In the genomic region with DNA sequence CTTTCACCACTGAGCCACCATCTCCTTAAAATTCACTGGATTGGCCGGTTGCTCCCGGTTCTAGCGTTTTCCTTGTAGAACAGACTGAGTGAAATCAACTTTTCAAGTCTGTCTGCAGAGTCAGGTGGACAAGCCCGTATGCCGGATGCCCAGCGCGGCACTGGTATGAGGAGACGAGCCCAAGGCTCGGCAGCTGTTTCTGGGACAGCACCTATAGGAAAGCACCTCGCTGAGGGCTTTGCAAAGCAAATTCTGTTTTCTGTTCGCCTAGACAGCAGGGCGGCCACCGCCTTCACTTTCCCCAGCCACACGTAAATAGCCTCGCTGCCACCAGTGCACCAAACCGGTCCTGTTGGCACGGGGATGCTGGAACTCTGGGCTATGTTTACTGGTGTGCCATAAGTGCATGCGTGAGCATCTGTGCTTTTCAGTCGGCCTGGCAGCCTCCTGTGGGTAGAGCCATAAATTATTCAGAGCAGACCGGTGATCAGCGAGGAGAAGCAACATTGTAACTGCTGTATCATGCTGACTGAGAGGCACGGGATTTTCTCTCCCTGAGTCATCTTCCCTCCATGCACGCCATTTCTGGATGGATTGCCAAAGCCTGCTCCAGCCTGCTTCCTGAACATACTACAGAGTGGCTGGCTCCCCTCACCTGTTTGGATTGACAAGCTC, we compare ENCODE assay signal across 10 mouse cellular contexts. TPM values are rescaled to one million over a fixed set of nuclear protein-coding genes. Genes with fewer than 3 reads are reported as not detected.
DNase-seq lines count a peak whose midpoint lies in the region; ATAC-seq and TF ChIP-seq lines count a peak whose summit lies in the region.
"Had no signal": no experiment of that assay in that cellular context is flagged by ENCODE, and none has a peak within 500 bp of the region (broad histone marks: within the 10 kb centered on the region; RNA-seq: fewer than 3 reads in every experiment).

No protein-coding gene starts in this region.

- no peak overlapping the region for H3K9ac ChIP-seq in neural tube, embryonic 11.5 days (ENCODE audit: low read length)
- no peak overlapping the region for H3K9ac ChIP-seq in stomach, postnatal 0 days (ENCODE audit: low read length)
- H3K9ac ChIP-seq: stomach, embryonic 15.5 days had no signal

- WGBS in neural tube, embryonic 11.5 days = 75% methylated on average over 23 of the region's 23 CpGs
- WGBS in stomach, postnatal 0 days = 75% methylated on average over 23 of the region's 23 CpGs
- WGBS in kidney, adult 2 months = 73% methylated on average over 23 of the region's 23 CpGs

- H3K27me3 ChIP-seq in neural tube, embryonic 11.5 days (ENCODE audit: control insufficient read depth, insufficient read depth, low read length) = no peaks in the 10 kb centered on the region
- H3K27me3 ChIP-seq in stomach, postnatal 0 days (ENCODE audit: control insufficient read depth, insufficient read depth, low read length) = no peaks in the 10 kb centered on the region
- no peaks in the 10 kb centered on the region for H3K27me3 ChIP-seq in kidney, adult 2 months (replicated peaks; ENCODE audit: control insufficient read depth, insufficient read depth, low read length)
- H3K27me3 ChIP-seq: stomach, embryonic 15.5 days had no signal

- H3K4me1 ChIP-seq in neural tube, embryonic 11.5 days (ENCODE audit: control insufficient read depth, insufficient read depth, low read length) = no peaks in the 10 kb centered on the region
- no peaks in the 10 kb centered on the region for H3K4me1 ChIP-seq in stomach, postnatal 0 days (replicated peaks; ENCODE audit: control insufficient read depth, insufficient read depth)
- no peaks in the 10 kb centered on the region for H3K4me1 ChIP-seq in kidney, adult 2 months (ENCODE audit: control insufficient read depth, insufficient read depth, low read length)
- H3K4me1 ChIP-seq: stomach, embryonic 15.5 days had no signal

- TF ChIP-seq CTCF in stomach, postnatal 0 days (IDR thresholded peaks at IDR 0.05; ENCODE audit: low read depth) = no peak
- no peak for TF ChIP-seq CTCF in kidney, adult 2 months (conservative IDR thresholded peaks at IDR 0.05; ENCODE audit: insufficient read depth, insufficient read length, low read depth, low read length)

- no peak for ATAC-seq in neural tube, embryonic 11.5 days (ENCODE audit: insufficient read depth, low FRiP score, low TSS enrichment)
- ATAC-seq in stomach, postnatal 0 days (ENCODE audit: low FRiP score, low TSS enrichment) = peak; percentile 43; the same call in 1 of the 2 replicates
- no peak for ATAC-seq in megakaryocyte progenitor cell, adult 5-6 weeks (replicated peaks; ENCODE audit: poor library complexity)

- TF ChIP-seq POLR2A in kidney, adult 2 months (IDR thresholded peaks at IDR 0.05; ENCODE audit: low read depth, low read length) = no peak

- no peak overlapping the region for H3K27ac ChIP-seq in neural tube, embryonic 11.5 days (ENCODE audit: low read depth, low read length)
- no peak overlapping the region for H3K27ac ChIP-seq in stomach, postnatal 0 days (replicated peaks)
- no peak overlapping the region for H3K27ac ChIP-seq in kidney, adult 2 months (ENCODE audit: insufficient read depth, low read depth, low read length)
- H3K27ac ChIP-seq: stomach, embryonic 15.5 days had no signal

- no peaks in the 10 kb centered on the region for H3K36me3 ChIP-seq in neural tube, embryonic 11.5 days (ENCODE audit: control insufficient read depth, insufficient read depth, low read length)
- no peaks in the 10 kb centered on the region for H3K36me3 ChIP-seq in stomach, postnatal 0 days (ENCODE audit: control insufficient read depth, insufficient read depth, low read length)
- H3K36me3 ChIP-seq in kidney, adult 2 months (ENCODE audit: control insufficient read depth, insufficient read depth, low read length) = no peaks in the 10 kb centered on the region
- H3K36me3 ChIP-seq: stomach, embryonic 15.5 days had no signal

- H3K9me3 ChIP-seq in neural tube, embryonic 11.5 days (ENCODE audit: control insufficient read depth, low read length) = no peaks in the 10 kb centered on the region
- H3K9me3 ChIP-seq in stomach, postnatal 0 days (ENCODE audit: control insufficient read depth, low read length) = 0 out of 2 replicates have a peak, but pooled peaks cover 3% of the 10 kb centered on the region
- H3K9me3 ChIP-seq: stomach, embryonic 15.5 days had no signal

- no peak overlapping the region for H3K4me3 ChIP-seq in neural tube, embryonic 11.5 days (ENCODE audit: low read depth, low read length)
- no peak overlapping the region for H3K4me3 ChIP-seq in stomach, postnatal 0 days (ENCODE audit: low read depth, low read length)
- H3K4me3 ChIP-seq in kidney, adult 2 months (ENCODE audit: insufficient read depth, low read depth, low read length) = no peak overlapping the region
- H3K4me3 ChIP-seq: stomach, embryonic 15.5 days had no signal

- TF ChIP-seq EP300 in stomach, postnatal 0 days (optimal IDR thresholded peaks at IDR 0.05) = no peak

- H3K4me2 ChIP-seq in neural tube, embryonic 11.5 days (ENCODE audit: low read depth) = no peak overlapping the region
- no peak overlapping the region for H3K4me2 ChIP-seq in stomach, postnatal 0 days (replicated peaks; ENCODE audit: low read depth)
- H3K4me2 ChIP-seq: stomach, embryonic 15.5 days had no signal

- peak; percentile 16 for DNase-seq in neural tube, embryonic 11.5 days (ENCODE audit: low spot score)
- no peak for DNase-seq in neural tube, embryonic 10.5 days (ENCODE audit: extremely low spot score, low spot score)
- DNase-seq in cerebellum, adult 9-11 months = peak; percentile 76
- peak; percentile 69 to 71 for DNase-seq in layer of hippocampus, postnatal 36 days
- DNase-seq in stomach, postnatal 0 days (ENCODE audit: low spot score) = no peak
- no peak for DNase-seq in kidney, adult 2 months
- DNase-seq in gastrocnemius, postnatal 25 days = no peak
- DNase-seq: kidney, adult 11 months had no signal

RNA-seq across cellular contexts. Expression of gene Pgbd5, which starts 53.1 kb away (rescaled TPM):
- polyA plus RNA-seq in neural tube, embryonic 11.5 days (2014; fragmentation: Nextera tagmentation; extraction: Ambion mirVana) = 4.9 and 6.1 TPM in 2 replicates
- 100 to 1,000 TPM; 263 to 289 TPM for total RNA-seq in layer of hippocampus, postnatal 36 days (2021)
- polyA plus RNA-seq in stomach, postnatal 0 days (2015; fragmentation: Nextera tagmentation; extraction: Ambion mirVana) = 1.9 and 2.0 TPM in 2 replicates
- polyA plus RNA-seq in kidney, adult 2 months (2012; rRNA removed) = 0.39 and 0.41 TPM in 2 replicates
- total RNA-seq in gastrocnemius, postnatal 25 days (2021) = under 1 TPM; 0.26 to 0.40 TPM
- total RNA-seq in megakaryocyte progenitor cell, adult 5-6 weeks (2015) = not detected in 2 replicates
- not detected in 2 replicates for total RNA-seq in megakaryocyte progenitor cell, adult 5-6 weeks (2017)

Comparison
In these comparisons a context has a peak if more than half of its experiments do, and no peak if none do; other contexts are left out.
1. DNase-seq: peak in neural tube, embryonic 11.5 days (single experiment), cerebellum, adult 9-11 months (single experiment) and layer of hippocampus, postnatal 36 days (2 of 2); none in neural tube, embryonic 10.5 days (single experiment), stomach, postnatal 0 days (single experiment), kidney, adult 2 months (single experiment) and gastrocnemius, postnatal 25 days (single experiment).
2. RNA of gene Pgbd5, which starts 53.1 kb away (total RNA-seq): 263 to 289 TPM in layer of hippocampus, postnatal 36 days; 0.26 to 0.40 TPM in gastrocnemius, postnatal 25 days and not detected in megakaryocyte progenitor cell, adult 5-6 weeks; every median in the first group is over 100 times any median in the second.